Mouse (Mus musculus) adrenal gland, adult 18-20 months (tissue): ENCODE measurements around the gene Mitf. TPM values are rescaled to one million over a fixed set of nuclear protein-coding genes. Genes with fewer than 3 reads are reported as not detected.

ENCODE experiments used
- DNase-seq, 2 experiments: peaks; one replicate each; pipeline ENCODE4 v3.0.0; 2021 to 2022; ENCODE audit warnings: low spot score in 2 of 2
- long read RNA-seq, 2 experiments: library from polyadenylated mRNA; stranded (forward); transcript quantifications; one replicate each; pipeline ENCODE4 v2.0.0; 2021
- total RNA-seq, 2 experiments: library from RNA; stranded (reverse); gene quantifications; 1 replicate in 1 of 2; 2 replicates in 1 of 2; pipeline ENCODE4 v1.2.3; 2021

Mitf gene
- total RNA-seq, result 1 to 10 TPM; 7.9 to 8.4 TPM
- long read RNA-seq, experiment 1, result 0 reads
- long read RNA-seq, experiment 2, result 0 reads

GRCm38 (mm10) chr6:97806781-97807743 is at the start of gene Mitf:
TSS of gene Mitf (plus strand) at chr6:97807052.
- DNase-seq, result peak; percentile 89

GRCm38 (mm10) chr6:97757361-97757760 is 49.5 kb upstream of the Mitf start:
- no peak for DNase-seq

GRCm38 (mm10) chr6:97758884-97759283 is 48.0 kb upstream of the Mitf start:
- no peak for DNase-seq

GRCm38 (mm10) chr6:97759301-97759700 is 47.6 kb upstream of the Mitf start:
- peak; percentile 62 to 63 for DNase-seq

DNA sequence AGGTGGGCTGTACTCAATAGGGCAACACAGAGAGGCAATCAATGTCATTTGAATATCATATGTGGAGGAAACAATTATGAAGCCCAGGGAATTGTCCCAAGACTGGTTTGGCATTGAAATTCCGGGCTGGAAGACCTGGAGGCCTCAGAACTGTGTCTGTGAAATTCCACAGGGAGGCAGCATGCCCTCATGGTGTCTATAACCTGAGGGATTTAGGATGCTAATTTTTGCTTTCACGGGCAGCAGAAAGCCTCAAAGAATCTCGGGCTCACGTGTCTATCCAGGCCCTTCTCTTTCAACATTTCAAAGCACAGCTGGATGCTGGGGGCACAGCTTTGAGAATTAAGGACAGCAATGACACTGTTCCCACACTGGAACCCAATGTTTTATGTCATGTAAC is 45.5 kb upstream of the Mitf start:
- DNase-seq, result peak in 1 of 2 experiments; percentile 15

DNA sequence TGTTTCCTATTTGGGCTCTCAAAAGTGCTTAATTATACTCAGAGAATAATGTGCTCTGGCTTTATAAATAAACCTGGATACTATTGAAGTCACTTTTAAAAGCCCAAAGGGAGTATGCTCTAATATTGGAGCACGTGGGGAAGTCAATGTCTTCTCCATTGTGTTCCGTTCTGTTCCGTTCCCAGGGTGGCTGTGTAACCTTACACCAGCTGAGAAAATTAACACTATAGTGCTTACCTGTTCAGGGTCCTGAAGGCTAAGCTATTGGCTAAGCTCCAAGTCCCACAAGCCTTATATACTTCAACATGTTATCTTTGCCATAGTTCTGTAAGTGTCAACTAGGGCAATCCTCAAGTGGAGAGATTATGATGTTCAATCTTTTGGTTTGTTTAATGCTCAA is 42.9 kb upstream of the Mitf start:
- DNase-seq, result no peak

- no peak for DNase-seq
These were observed 39.0 kb upstream of the Mitf start for GRCm38 (mm10) chr6:97767836-97768235.

DNA sequence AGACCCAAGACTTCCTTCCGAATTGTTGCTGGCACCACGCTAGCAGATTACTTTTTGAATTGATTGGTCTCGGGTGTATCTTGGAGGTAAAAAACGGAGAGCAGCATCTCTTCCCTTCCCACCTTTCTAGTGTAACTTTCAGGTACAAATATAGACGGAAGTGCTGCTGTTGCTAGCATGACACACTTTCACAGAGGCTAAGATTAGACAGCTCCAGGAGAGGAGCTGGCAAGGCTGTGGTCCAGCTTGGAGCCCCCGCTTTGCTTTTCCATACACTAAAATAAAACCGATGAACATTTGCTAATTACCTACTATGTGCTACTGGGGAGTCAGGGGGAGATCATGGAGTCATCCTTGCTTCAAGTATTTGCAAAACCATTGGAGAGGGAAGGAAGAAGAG is 37.3 kb upstream of the Mitf start:
- no peak for DNase-seq

DNA sequence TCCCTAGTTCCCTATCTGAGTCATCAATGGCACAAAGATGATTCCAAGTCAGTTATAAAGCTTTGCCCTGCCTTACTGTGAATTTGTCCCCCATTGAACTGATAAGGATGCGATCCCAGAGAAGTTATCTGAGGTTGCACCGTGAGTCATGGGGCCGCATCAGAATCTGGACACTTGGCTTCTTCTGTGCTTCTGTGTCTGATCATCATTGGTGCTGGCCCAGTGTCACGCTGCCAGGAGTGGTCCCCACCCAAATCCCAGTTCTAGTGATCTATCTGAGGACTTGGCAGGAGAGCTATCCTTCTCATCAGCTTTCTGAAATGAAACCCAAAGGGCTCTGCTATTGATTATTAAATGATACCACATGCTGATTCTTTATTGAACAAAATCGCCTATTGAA is 25.5 kb upstream of the Mitf start:
- DNase-seq, result no peak

GRCm38 (mm10) chr6:97782291-97782690 is 24.6 kb upstream of the Mitf start:
- DNase-seq, result no peak

GRCm38 (mm10) chr6:97786871-97787270 is 20.0 kb upstream of the Mitf start:
- no peak for DNase-seq

DNA sequence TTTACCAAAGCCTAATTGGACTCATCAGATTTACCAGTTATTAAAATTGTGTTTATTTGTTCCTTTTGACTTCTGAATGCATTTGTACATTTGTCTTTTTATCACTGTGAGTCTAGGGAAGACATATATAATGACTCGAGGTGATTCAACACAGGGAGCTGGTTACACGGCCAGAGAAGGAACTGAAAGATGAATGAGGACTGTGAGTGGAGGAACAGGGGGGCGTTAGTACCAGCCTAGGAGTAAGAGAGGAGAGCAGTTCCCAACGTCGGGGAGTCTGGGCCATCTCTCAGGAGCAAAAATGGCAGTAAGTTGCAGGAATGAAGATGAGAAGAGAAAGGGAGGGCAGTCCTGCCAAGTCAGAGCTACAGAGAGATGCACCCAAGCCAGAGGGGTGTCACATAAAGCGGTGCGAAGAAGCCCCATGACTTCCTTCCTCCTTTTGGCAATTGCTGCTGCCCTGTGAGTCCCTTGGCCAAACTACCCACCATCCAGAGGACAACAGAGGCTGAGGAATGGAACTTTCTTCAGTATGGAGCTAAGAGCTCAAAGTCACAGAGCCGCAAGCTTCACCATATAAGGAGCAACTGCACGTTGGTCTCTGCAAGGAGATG is 18.4 kb upstream of the Mitf start:
- DNase-seq, result no peak

- DNase-seq, result no peak
These were observed 17.2 kb upstream of the Mitf start for GRCm38 (mm10) chr6:97789700-97790099.

GRCm38 (mm10) chr6:97792104-97792503 is 14.7 kb upstream of the Mitf start:
- peak; percentile 21 to 30 for DNase-seq

GRCm38 (mm10) chr6:97795175-97795574 is 11.7 kb upstream of the Mitf start:
- no peak for DNase-seq

DNA sequence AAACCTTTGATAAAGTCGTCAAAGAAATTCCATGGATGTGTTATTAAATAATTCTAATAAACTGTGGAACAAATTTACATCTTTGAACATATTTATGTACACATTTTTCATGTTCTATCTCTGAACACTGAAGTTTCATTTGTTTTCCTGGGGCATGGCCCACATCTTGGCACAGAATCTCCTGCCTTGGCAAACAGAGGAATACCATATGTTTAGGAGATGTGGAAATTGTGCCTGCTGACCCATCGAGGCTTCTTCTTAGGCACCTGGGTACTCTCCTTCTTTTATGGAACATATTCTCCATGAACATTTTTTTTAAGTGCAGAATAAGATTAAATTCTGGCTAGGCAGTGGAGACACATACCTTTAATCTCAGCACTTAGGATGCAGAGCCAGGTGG is 6.2 kb upstream of the Mitf start:
- DNase-seq, result no peak

DNA sequence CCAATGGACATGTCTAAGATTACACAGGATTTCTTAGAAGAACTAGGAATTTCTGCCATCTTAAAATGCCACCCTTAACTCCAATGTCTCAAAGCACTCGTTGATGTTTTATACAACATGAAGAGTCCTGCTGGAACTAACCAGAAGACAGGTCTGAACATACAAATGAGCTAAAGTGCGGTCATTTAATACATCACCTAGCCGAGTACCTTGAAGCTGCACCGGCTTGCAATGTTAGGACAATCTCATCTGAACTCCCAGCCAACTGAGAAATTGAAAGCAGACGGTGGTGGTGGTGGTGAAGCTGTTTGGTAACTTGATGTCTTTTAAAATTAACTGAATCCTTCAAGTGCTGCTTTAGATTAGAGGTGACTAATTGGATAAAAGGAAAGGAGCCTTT is 801 bp upstream of the Mitf start:
- DNase-seq, result no peak

- no peak for DNase-seq
These were observed 7.3 kb downstream of the Mitf start for GRCm38 (mm10) chr6:97814191-97814590.

- no peak for DNase-seq
These were observed 8.9 kb downstream of the Mitf start for GRCm38 (mm10) chr6:97815723-97816122.

GRCm38 (mm10) chr6:97816806-97817205 is 10.0 kb downstream of the Mitf start:
- no peak for DNase-seq

GRCm38 (mm10) chr6:97818128-97818527 is 11.3 kb downstream of the Mitf start:
- DNase-seq, result no peak

- DNase-seq, result no peak
These were observed 12.1 kb downstream of the Mitf start for GRCm38 (mm10) chr6:97818948-97819347.
